Mouse (Mus musculus) lung, embryonic 15.5 days (tissue): ENCODE measurements around the gene Lrmda. TPM values are rescaled to one million over a fixed set of nuclear protein-coding genes. Genes with fewer than 3 reads are reported as not detected.

Experiments used
- ATAC-seq: fragments of 200-750 bp; cut with Nextera tagmentation; 2 replicates; pipeline ENCODE4 v1.8.0; 2017; ENCODE audit warnings: moderate number of reproducible peaks, borderline replicate concordance; ENCODE audit not compliant: low FRiP score, low TSS enrichment; ENCODE audit errors: extremely low read depth
- H3K27ac ChIP-seq: fragments of 300-500 bp; sonication (generic); 2 replicates; pipeline ENCODE4 v1.5.1; 2015; ENCODE audit warnings: moderate library complexity, mild to moderate bottlenecking, inconsistent platforms
- H3K27me3 ChIP-seq: fragments of 300-500 bp; sonication (generic); 2 replicates; pipeline ENCODE4 v1.6.1; 2015; ENCODE audit warnings: inconsistent platforms
- H3K36me3 ChIP-seq: fragments of 300-500 bp; sonication (generic); 2 replicates; pipeline ENCODE4 v1.6.1; 2015; ENCODE audit warnings: inconsistent platforms
- H3K4me1 ChIP-seq: fragments of 300-500 bp; sonication (generic); 2 replicates; pipeline ENCODE4 v1.6.1; 2015; ENCODE audit warnings: inconsistent platforms
- H3K4me2 ChIP-seq: fragments of 300-500 bp; sonication (generic); 2 replicates; pipeline ENCODE4 v1.6.1; 2015; ENCODE audit warnings: inconsistent platforms, mild to moderate bottlenecking, moderate library complexity
- H3K4me3 ChIP-seq: fragments of 300-500 bp; sonication (generic); 2 replicates; pipeline ENCODE4 v1.5.1; 2015; ENCODE audit warnings: mild to moderate bottlenecking, inconsistent platforms
- H3K9ac ChIP-seq: fragments of 300-500 bp; sonication (generic); 2 replicates; pipeline ENCODE4 v1.6.1; 2015; ENCODE audit warnings: inconsistent platforms
- H3K9me3 ChIP-seq: fragments of 300-500 bp; sonication (generic); 2 replicates; pipeline ENCODE4 v1.6.1; 2016; ENCODE audit warnings: inconsistent platforms
- WGBS: fragments of 180-500 bp; shearing (Covaris S2); methylation state at CpG from one replicate; pipeline ENCODE4 v1.1.7; 2015; 5-methylcytosine and 5-hydroxymethylcytosine counted together
- polyA plus RNA-seq: library from polyadenylated mRNA; unstranded; fragments of >200 nt; fragmentation: Nextera tagmentation; extraction: Ambion mirVana; gene quantifications from 2 replicates; pipeline ENCODE4 v1.2.1, GENCODE M21; 2015

Lrmda gene
- polyA plus RNA-seq, 1 experiment from 2014 or later = 0.39 TPM

DNA sequence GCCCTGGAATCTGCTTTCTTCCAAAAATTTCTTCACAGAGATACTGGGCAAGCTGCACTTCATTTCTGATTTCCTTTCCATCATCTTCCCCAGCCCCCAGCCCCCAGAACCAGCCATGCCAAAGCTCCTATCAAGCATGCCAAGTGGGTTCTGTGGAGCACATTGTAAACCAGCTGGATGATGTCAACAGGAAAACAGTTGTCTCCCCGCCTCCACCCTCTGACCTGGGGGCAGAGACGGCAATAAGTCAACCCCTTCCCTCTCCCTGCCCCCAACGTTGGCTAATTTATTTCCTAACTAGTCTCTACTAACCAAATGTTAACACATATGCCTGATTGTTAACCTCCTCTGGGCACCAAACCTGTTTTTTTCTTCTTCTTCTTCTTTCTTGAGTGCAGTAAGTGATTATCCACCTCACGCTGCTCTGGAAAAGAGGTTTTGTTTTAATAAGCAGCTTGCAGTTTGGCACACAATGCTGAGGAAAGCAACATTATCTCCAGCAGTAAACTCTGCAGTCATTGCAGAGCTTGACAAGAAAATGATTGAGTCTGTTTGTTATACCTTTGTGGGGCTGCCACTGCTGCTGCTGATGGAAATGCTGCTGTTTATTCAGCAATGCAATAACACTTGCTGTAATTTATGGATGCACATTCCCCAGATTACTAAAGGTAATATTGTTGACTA lies 128.0 kb downstream of the Lrmda start:
- H3K9ac ChIP-seq = no peak overlapping the region
- ATAC-seq = no peak
- 25% methylated on average over 4 of the region's 4 CpGs for WGBS
- no peaks in the 10 kb centered on the region for H3K9me3 ChIP-seq
- H3K27me3 ChIP-seq = peaks cover 2% of the 10 kb centered on the region; the same call in 1 of the 2 replicates
- peaks cover 26% of the 10 kb centered on the region for H3K4me1 ChIP-seq
- H3K27ac ChIP-seq = no peak overlapping the region
- H3K36me3 ChIP-seq = no peaks in the 10 kb centered on the region
- H3K4me2 ChIP-seq = no peak overlapping the region
- no peak overlapping the region for H3K4me3 ChIP-seq

DNA sequence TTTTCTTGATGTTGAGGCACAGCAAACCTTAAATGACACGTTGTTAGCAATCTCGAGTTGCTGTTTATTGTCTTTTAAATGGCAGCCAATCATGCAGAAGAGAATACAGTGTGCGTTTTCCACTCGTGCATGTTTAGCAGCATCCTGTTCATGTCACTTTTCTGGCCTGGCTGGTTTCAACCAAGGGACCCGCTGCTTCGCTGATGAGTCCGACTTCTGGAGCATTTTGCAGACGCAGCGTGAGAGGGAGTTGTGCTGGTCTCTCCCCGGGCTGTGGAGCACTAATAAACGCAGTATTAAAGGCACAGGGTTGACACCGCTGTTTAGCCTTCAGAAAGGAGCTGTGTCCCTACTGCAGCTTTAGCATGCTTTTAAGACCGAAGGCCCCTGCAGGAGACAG lies 133.2 kb downstream of the Lrmda start:
- Histone ChIP-seq H3K4me3 (no peak overlapping the region), H3K4me1 (peaks cover 9% of the 10 kb centered on the region), H3K9ac (no peak overlapping the region), H3K27ac (no peak overlapping the region), H3K4me2 (no peak overlapping the region), H3K36me3 (no peaks in the 10 kb centered on the region), H3K27me3 (peaks cover 2% of the 10 kb centered on the region; the same call in 1 of the 2 replicates), H3K9me3 (no peaks in the 10 kb centered on the region)
- no peak for ATAC-seq
- 35% methylated on average over 13 of the region's 13 CpGs for WGBS

DNA sequence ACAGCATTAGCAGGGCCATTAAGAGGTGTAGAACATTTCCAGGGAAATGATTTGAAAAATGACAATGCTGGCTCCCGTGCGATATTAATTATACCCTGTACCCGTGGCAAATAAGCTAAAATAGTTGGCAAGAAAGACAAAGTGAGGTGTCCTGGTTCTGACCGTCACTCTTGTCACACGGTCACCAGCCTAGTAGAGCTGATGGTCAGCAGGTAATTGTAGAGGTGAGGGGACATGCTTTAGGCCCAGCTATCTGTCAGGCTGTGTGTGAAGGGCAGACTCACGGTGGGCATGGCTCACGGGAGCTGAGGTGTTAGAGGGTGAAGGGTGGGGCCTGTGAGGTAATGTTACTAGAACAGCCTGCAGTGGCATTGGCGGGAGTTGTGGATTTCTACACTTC lies 134.6 kb downstream of the Lrmda start:
- Histone ChIP-seq H3K9ac (no peak overlapping the region), H3K4me2 (no peak overlapping the region), H3K4me3 (no peak overlapping the region), H3K27ac (no peak overlapping the region), H3K27me3 (peaks cover 2% of the 10 kb centered on the region; the same call in 1 of the 2 replicates), H3K36me3 (no peaks in the 10 kb centered on the region), H3K4me1 (peaks cover 4% of the 10 kb centered on the region), H3K9me3 (no peaks in the 10 kb centered on the region)
- 73% methylated on average over 8 of the region's 8 CpGs for WGBS
- no peak for ATAC-seq

DNA sequence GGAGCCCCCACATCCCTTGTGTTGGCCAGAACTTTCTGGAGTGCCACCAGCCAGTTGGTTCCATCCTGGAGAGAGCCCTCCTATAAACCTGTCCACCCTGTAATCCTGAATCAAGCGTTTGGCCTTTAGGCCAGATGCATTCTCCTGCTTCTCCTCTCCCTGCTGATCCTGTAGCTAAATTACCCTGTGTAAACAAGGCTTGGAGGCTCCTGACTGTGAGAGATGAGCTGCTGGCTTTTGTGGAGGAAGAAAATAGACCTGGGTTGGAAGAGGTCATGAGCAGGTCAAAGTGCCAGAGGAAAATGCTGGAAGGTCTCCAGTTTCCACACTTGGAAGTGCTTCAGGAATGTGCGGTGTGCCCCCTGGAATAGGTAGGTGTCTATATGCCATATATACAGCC lies 135.5 kb downstream of the Lrmda start:
- Histone ChIP-seq H3K4me1 (peaks cover 4% of the 10 kb centered on the region), H3K27ac (no peak overlapping the region), H3K9ac (no peak overlapping the region), H3K4me2 (no peak overlapping the region), H3K9me3 (no peaks in the 10 kb centered on the region), H3K27me3 (peaks cover 2% of the 10 kb centered on the region; the same call in 1 of the 2 replicates), H3K36me3 (no peaks in the 10 kb centered on the region), H3K4me3 (no peak overlapping the region)
- no peak for ATAC-seq
- 24% methylated on average over 2 of the region's 2 CpGs for WGBS

DNA sequence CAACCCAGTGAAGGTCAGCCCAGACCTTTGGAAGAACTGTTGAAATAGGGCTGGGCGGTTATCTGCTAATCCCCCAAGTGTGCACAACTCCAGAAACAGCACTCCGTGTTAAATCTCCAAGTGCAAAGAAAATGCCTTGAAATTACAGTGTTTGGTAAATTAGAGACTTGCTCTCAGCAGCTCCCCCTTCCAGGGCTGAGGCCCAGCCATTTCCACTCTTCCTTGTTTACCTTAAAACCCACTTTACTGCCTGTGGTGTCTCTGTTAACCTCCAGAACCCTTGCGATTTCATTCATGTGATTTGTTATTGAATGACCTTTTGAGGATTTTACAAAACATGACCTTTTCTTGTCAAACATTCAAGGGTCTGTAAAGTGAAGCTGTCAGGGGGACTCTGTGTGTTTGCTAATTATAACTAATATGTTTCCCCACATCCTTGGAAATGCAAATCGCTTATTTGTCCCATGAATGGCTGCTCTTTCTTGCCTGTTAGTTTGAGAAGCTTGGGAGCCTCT lies 136.1 kb downstream of the Lrmda start:
- ATAC-seq = no peak
- WGBS = 44% methylated on average over 4 of the region's 4 CpGs
- Histone ChIP-seq H3K27me3 (peaks cover 2% of the 10 kb centered on the region; the same call in 1 of the 2 replicates), H3K4me3 (no peak overlapping the region), H3K9me3 (no peaks in the 10 kb centered on the region), H3K4me1 (peaks cover 4% of the 10 kb centered on the region), H3K27ac (no peak overlapping the region), H3K36me3 (no peaks in the 10 kb centered on the region), H3K9ac (no peak overlapping the region), H3K4me2 (no peak overlapping the region)

DNA sequence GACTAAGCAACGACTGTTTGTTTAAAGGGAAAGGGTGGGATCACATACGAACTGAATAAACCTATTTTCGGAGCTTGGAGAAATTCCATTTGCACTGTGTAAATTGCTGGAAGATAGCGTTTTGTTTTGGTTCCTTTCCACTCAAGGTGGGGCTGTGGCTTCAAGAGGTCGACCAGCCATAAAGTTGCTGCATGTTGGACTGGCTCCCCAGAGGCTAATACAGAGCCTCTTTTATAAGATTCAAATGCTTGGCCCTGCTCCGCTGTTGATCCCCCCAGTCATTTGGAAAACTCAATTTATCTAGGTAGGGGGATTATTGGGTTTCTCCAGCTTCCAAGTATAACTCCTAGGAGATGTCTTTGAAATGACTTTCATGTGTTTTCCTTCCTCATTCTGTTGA lies 137.5 kb downstream of the Lrmda start:
- no peaks in the 10 kb centered on the region for H3K36me3 ChIP-seq
- H3K9me3 ChIP-seq = no peaks in the 10 kb centered on the region
- H3K9ac ChIP-seq = no peak overlapping the region
- peaks cover 2% of the 10 kb centered on the region; the same call in 1 of the 2 replicates for H3K27me3 ChIP-seq
- WGBS = 40% methylated on average over 6 of the region's 6 CpGs
- no peak for ATAC-seq
- H3K4me2 ChIP-seq = no peak overlapping the region
- no peak overlapping the region for H3K4me3 ChIP-seq
- H3K4me1 ChIP-seq = peaks cover 13% of the 10 kb centered on the region
- H3K27ac ChIP-seq = no peak overlapping the region

DNA sequence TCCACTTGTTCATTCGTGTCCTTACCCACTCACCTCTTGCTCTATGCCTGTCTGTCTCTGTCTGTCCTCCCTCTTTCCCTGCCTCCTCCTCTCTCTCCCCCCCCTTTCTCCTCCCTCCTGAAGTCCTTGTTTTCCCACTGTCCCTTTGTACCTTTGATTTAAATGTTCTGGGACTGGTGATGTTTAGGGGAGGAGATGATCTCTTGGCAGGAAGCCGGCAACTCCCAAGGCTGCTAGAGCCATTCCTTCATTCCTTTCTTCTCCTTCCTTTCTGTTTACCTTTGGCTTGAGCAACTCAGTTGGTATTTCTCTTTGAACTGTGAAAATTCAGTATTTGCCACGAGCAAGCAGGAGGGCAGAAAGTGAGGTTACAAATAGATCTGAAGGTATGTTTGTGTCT lies 141.9 kb downstream of the Lrmda start:
- Histone ChIP-seq H3K9ac (no peak overlapping the region), H3K9me3 (no peaks in the 10 kb centered on the region), H3K4me2 (no peak overlapping the region), H3K36me3 (no peaks in the 10 kb centered on the region), H3K4me1 (peaks cover 12% of the 10 kb centered on the region), H3K27me3 (no peaks in the 10 kb centered on the region), H3K4me3 (no peak overlapping the region), H3K27ac (no peak overlapping the region)
- no peak for ATAC-seq
- WGBS = 11% methylated on average over 3 of the region's 3 CpGs

DNA sequence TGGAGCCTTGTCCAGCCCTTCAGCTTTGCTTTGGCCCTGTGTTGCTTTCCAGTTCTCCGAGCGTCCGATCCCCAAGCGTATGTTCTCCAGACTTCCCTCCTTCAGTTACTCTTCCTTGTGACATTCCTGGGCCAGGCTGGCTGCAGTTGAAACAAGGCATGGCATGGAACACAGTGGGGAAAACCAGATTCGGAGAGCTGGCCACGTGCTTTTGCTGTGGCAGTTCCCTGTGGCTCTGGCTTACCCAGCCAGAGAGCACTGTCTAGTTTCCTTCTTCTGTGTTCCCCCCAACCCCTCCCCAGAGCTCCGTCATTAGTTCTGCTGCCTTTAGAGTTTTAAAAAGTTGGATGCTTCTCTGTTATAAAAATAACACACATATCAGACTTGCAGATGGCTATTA lies 147.8 kb downstream of the Lrmda start:
- WGBS = 38% methylated on average over 7 of the region's 7 CpGs
- Histone ChIP-seq H3K36me3 (no peaks in the 10 kb centered on the region), H3K9me3 (no peaks in the 10 kb centered on the region), H3K4me1 (peaks cover 26% of the 10 kb centered on the region), H3K4me3 (no peak overlapping the region), H3K4me2 (peak overlapping the region; percentile 2; the same call in 1 of the 2 replicates), H3K27ac (no peak overlapping the region), H3K27me3 (no peaks in the 10 kb centered on the region; the same call in 1 of the 2 replicates), H3K9ac (no peak overlapping the region)
- no peak for ATAC-seq

DNA sequence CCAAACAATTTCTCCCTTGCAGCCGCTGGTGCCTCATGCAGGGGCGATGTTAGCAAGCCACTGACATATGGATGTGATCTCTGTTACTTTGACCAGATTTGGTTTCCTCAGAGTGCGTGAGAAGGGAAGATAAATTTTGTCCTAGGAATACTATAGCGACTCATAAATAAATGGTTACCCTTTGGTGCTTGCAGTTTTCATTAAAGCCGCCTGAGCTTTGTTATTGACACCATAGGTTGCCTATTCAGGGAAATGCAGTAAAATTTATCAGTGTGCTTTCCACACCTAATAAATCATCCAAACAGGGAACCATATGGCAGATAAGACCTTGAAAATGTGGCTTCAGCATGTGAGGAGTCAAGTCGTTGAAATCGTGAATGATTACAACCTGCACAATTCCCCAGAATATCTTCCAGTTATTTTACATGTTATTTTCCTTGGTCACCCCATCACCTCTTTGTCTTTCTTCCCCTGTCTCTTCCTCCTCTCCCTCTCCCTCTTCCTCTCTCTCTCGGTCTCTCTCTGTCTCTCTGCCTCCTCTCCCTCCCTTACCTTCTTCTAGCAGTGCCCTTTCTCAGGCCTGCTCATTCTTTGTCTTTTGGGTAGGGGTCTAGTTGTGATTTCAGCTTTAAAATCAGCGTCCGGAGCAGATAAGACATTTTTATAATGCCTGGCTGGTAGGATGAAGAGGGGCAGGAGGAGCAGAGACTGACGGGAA lies 148.7 kb downstream of the Lrmda start:
- ATAC-seq = peak; percentile 49
- 24% methylated on average over 11 of the region's 11 CpGs for WGBS
- Histone ChIP-seq H3K4me1 (peaks cover 26% of the 10 kb centered on the region), H3K4me2 (peak overlapping the region; percentile 26), H3K36me3 (no peaks in the 10 kb centered on the region), H3K9ac (no peak overlapping the region), H3K27me3 (no peaks in the 10 kb centered on the region; the same call in 1 of the 2 replicates), H3K27ac (no peak overlapping the region), H3K9me3 (no peaks in the 10 kb centered on the region), H3K4me3 (no peak overlapping the region)

DNA sequence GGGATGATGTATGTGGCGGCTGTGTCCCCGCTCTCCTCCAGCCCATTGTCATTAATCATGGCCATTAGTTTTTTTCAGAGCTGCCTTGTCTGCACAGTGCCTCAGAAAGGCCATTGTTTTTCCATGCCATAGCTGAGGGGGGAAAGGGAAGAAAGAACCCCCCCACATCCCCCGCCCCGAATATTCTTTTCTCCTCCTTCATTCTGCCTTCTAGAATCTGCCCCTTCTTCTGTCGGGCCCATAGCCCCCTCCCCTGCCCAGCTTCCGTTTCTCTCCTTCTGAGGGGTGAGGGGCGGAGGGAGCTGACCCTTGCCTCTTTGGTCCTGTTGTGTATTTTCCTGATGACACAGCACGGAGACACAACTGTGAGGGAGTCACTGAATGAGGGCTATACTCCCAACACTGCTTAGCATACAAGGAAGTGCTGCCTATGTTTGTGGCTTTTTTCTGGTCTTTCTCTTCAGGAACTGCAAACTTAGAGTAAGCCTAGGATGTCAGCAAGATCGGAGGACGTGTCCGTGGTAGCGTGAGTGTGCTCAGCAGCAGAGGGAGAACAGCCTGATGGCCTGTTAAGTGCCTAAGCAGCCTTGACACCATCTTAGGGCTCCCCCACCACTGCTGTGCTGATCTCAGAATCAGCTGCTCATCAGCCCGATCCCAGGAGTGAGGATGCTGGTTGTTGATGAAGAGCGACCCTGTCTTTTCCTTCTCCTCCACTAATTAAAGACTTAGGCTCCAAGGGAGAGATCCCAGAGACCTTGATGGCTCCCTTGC lies 149.5 kb downstream of the Lrmda start:
- no peaks in the 10 kb centered on the region; the same call in 1 of the 2 replicates for H3K27me3 ChIP-seq
- H3K4me3 ChIP-seq = no peak overlapping the region
- peak; percentile 39; the same call in 1 of the 2 replicates for ATAC-seq
- H3K27ac ChIP-seq = no peak overlapping the region
- H3K36me3 ChIP-seq = no peaks in the 10 kb centered on the region
- H3K9me3 ChIP-seq = no peaks in the 10 kb centered on the region
- H3K4me2 ChIP-seq = peak overlapping the region; percentile 26
- peaks cover 26% of the 10 kb centered on the region for H3K4me1 ChIP-seq
- 26% methylated on average over 14 of the region's 14 CpGs for WGBS
- H3K9ac ChIP-seq = no peak overlapping the region

DNA sequence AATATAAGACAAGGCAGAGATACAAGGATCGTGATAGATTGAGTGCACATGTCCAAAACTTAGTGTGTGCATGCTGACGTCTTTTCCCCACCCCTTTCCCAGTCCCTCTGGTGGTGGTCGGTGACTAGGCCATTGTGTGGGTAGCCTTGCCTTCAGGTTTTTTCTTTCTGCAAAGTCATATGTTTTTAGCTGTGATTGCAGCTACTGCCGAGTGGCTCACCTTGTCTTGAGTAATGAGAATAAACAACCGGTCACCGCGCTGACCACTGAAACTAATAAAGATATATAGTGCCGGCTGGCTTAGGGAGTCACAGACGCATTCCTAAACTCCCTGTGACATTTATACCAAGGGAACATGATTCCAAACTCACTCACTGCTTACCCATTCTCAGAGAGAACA lies 155.2 kb downstream of the Lrmda start:
- no peak overlapping the region for H3K9ac ChIP-seq
- no peak for ATAC-seq
- WGBS = 57% methylated on average over 9 of the region's 9 CpGs

More for the DNA sequence above, 155.2 kb downstream of the Lrmda start:
- Histone ChIP-seq H3K36me3 (no peaks in the 10 kb centered on the region), H3K4me3 (no peak overlapping the region), H3K4me1 (no peaks in the 10 kb centered on the region), H3K27ac (no peak overlapping the region), H3K4me2 (no peak overlapping the region), H3K27me3 (no peaks in the 10 kb centered on the region), H3K9me3 (no peaks in the 10 kb centered on the region)
